Mouse (Mus musculus) C2C12 (cell line): Measurements from ENCODE around the gene Serpina3m.
"Not testable (repeated sequence)": the region's sequence is repeated elsewhere in the genome, so short reads cannot be mapped to it uniquely, and the experiment has no call there.

Source experiments
- CEBPB ChIP-seq: IDR thresholded peaks from one replicate; pipeline ENCODE4 v1.6.1; 2011; ENCODE audit warnings: low read depth, mild to moderate bottlenecking, control low read depth, moderate library complexity
- CTCF ChIP-seq: IDR thresholded peaks from one replicate; pipeline ENCODE4 v1.5.1; 2011; ENCODE audit not compliant: control insufficient read depth, insufficient read depth, insufficient read length

- not testable (repeated sequence) for TF ChIP-seq CTCF, CEBPB
Measured at GRCm38 (mm10) chr12:104391057-104391456, 52.8 kb downstream of the Serpina3m start.
